Mouse (Mus musculus): ENCODE results near the gene Nfe2l2.
"Not testable (repeated sequence)": the region's sequence is repeated elsewhere in the genome, so short reads cannot be mapped to it uniquely, and the experiment has no call there.

The Nfe2l2 gene

GRCm38 (mm10) chr2:75713083-75713482 is 8.6 kb upstream of the Nfe2l2 start:
- no peak for DNase-seq

- no peak for DNase-seq
These were observed 3.0 kb upstream of the Nfe2l2 start for GRCm38 (mm10) chr2:75707420-75707819.

- no peak for DNase-seq
These were observed 2.0 kb upstream of the Nfe2l2 start for GRCm38 (mm10) chr2:75706435-75706834.

- no peak for DNase-seq
These were observed 816 bp upstream of the Nfe2l2 start for GRCm38 (mm10) chr2:75705162-75705752.

GRCm38 (mm10) chr2:75703375-75704181 is 863 bp downstream of the Nfe2l2 start:
- peak; percentile 51 to 53 for DNase-seq

- DNase-seq = no peak
These were observed 1.9 kb downstream of the Nfe2l2 start for GRCm38 (mm10) chr2:75702588-75702976.

GRCm38 (mm10) chr2:75701822-75702587 is 2.4 kb downstream of the Nfe2l2 start:
- DNase-seq = no peak

GRCm38 (mm10) chr2:75701207-75701606 is 3.2 kb downstream of the Nfe2l2 start:
- no peak for DNase-seq

GRCm38 (mm10) chr2:75700543-75700942 is 3.9 kb downstream of the Nfe2l2 start:
- DNase-seq = no peak

GRCm38 (mm10) chr2:75698874-75699273 is 5.6 kb downstream of the Nfe2l2 start:
- DNase-seq = no peak

GRCm38 (mm10) chr2:75698007-75698406 is 6.4 kb downstream of the Nfe2l2 start:
- no peak for DNase-seq

- DNase-seq = no peak
These were observed 7.2 kb downstream of the Nfe2l2 start for GRCm38 (mm10) chr2:75697222-75697621.

GRCm38 (mm10) chr2:75696371-75696770 is 8.1 kb downstream of the Nfe2l2 start:
- DNase-seq = no peak

- no peak for DNase-seq
These were observed 8.6 kb downstream of the Nfe2l2 start for GRCm38 (mm10) chr2:75695676-75696350.

- DNase-seq = not testable (repeated sequence)
These were observed 9.5 kb downstream of the Nfe2l2 start for GRCm38 (mm10) chr2:75694926-75695325.

- DNase-seq = no peak
These were observed 12.1 kb downstream of the Nfe2l2 start for GRCm38 (mm10) chr2:75692369-75692768.

GRCm38 (mm10) chr2:75691316-75691715 is 13.1 kb downstream of the Nfe2l2 start:
- no peak for DNase-seq

- no peak for DNase-seq
These were observed 13.8 kb downstream of the Nfe2l2 start for GRCm38 (mm10) chr2:75690656-75691055.

- no peak for DNase-seq
These were observed 14.8 kb downstream of the Nfe2l2 start for GRCm38 (mm10) chr2:75689482-75690158.

- no peak for DNase-seq
These were observed 15.5 kb downstream of the Nfe2l2 start for GRCm38 (mm10) chr2:75688901-75689300.

GRCm38 (mm10) chr2:75687040-75687749 is 17.2 kb downstream of the Nfe2l2 start:
- DNase-seq = no peak

GRCm38 (mm10) chr2:75685458-75685861 is 19.0 kb downstream of the Nfe2l2 start:
- no peak for DNase-seq
